Mouse (Mus musculus): ENCODE data around the gene Bcas2.

DNA sequence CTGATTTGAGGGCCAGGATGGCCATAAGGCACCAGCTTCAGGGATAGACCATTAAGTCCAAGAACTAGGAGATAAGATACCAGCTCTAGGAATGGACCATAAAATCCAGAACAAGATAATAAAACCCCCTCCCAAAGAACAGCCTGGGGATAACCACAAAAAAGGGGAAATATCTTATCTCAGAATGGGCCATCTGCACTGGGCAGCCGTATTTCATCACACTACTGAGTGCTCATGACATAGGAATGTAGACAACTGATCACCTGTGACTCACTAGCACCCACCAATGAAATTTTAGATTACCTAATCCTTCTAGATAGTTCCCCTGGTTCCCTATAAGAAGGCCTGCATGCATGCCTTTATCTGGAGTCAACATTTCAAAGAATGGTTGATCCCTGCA is 40.7 kb downstream of the Bcas2 start:
- TF ChIP-seq POLR2A (IDR thresholded peaks at IDR 0.05; ENCODE audit: insufficient read depth, low read length) (no peak), EP300 (IDR thresholded peaks at IDR 0.05; ENCODE audit: insufficient read depth, low read depth, low read length) (no peak), CTCF (IDR thresholded peaks at IDR 0.05; ENCODE audit: low read depth, low read length) (no peak)

All from ES-Bruce4 (cell line).